Mouse (Mus musculus) hindbrain, embryonic 13.5 days (tissue): ENCODE measurements at regions not wholly inside any gene's neighbourhood (a gene's known extent, or its start where the extent isn't known, plus 50 kb on each side); places are given as distances from the start of the nearest gene placed in this dataset.

ENCODE experiments used
- ATAC-seq: fragments of 200-750 bp; cut with Nextera tagmentation; 2 replicates; pipeline ENCODE4 v1.8.0; 2017; ENCODE audit warnings: moderate TSS enrichment; ENCODE audit not compliant: low FRiP score
- H3K27ac ChIP-seq: fragments of 300-500 bp; sonication (generic); 2 replicates; pipeline ENCODE4 v1.5.1; 2015; ENCODE audit warnings: inconsistent platforms, mild to moderate bottlenecking, moderate library complexity
- H3K27me3 ChIP-seq: fragments of 300-500 bp; sonication (generic); 2 replicates; pipeline ENCODE4 v1.6.1; 2015; ENCODE audit warnings: mild to moderate bottlenecking, inconsistent platforms
- H3K36me3 ChIP-seq: fragments of 300-500 bp; sonication (generic); 2 replicates; pipeline ENCODE4 v1.6.1; 2015; ENCODE audit warnings: mild to moderate bottlenecking, inconsistent platforms
- H3K4me1 ChIP-seq: fragments of 300-500 bp; sonication (generic); replicated peaks from 2 replicates; pipeline ENCODE4 v1.6.1; 2015; ENCODE audit warnings: inconsistent platforms
- H3K4me2 ChIP-seq: fragments of 300-500 bp; sonication (generic); 2 replicates; pipeline ENCODE4 v1.6.1; 2015; ENCODE audit warnings: inconsistent platforms, mild to moderate bottlenecking, moderate library complexity
- H3K4me3 ChIP-seq: fragments of 300-500 bp; sonication (generic); 2 replicates; pipeline ENCODE4 v1.5.1; 2015; ENCODE audit warnings: mild to moderate bottlenecking, inconsistent platforms
- H3K9ac ChIP-seq: fragments of 300-500 bp; sonication (generic); 2 replicates; pipeline ENCODE4 v1.6.1; 2015; ENCODE audit warnings: mild to moderate bottlenecking, inconsistent platforms
- H3K9me3 ChIP-seq: fragments of 300-500 bp; sonication (generic); 2 replicates; pipeline ENCODE4 v1.6.1; 2016; ENCODE audit warnings: inconsistent platforms
- WGBS: fragments of 180-500 bp; shearing (Covaris S2); methylation state at CpG from one replicate; pipeline ENCODE4 v1.1.7; 2015; 5-methylcytosine and 5-hydroxymethylcytosine counted together

DNA sequence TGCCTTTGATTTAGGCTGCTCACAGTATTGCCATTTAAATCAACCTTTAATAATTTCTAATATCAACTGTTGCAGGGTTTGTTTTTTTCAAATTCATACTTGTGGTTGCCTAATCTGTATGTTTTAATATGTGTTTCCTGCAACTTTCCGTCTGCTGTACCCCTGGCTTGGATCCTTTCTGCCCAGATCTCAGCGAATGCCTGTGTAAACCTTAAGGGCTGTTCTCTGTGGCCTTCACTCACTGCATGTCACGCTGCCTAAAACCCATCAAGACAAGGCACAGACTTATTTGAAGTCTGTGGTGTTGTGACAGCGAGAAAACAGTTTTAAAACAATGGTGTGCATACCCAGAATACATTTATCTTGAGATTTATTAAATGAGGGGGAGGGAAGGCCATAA lies 346.8 kb upstream of the G2e3 start:
- no peak for ATAC-seq

DNA sequence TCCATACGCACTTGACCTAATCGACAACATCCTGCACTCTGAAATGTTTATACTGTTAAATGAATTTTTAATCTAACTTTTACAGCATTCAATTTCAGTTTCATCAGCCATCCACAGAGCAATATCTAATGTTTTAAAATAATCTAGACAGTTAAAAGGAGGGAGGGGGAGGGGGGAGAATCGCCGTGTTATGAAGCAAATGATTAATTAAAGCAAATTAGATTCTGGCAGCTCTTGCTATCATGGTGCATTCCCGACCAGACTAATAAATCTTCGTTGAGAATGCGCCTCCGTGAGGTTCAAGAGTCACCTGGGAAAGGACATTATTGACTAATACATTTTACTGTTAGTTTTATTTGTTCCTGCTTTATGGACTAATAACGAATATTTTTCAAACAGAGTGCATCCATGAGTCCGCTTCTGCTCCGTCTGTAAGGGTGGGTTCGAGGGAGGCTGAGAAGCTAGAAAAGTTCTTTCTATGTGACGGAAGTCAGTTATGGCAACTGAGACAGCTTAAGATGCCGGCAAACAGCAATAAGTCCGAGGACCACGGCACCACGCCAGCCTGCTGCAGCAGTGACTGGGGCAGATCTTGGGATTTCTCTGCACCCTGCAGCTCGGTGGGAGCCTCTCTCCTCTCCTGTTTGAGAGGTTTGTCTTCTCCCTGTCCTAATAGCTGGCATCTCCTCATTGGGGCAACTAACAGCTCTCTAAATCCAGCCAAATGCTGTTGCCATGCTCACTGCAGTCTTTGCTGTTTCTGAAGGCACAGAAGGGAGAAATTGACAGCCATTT lies 347.4 kb upstream of the G2e3 start:
- peak overlapping the region; percentile 31; the same call in 1 of the 2 replicates for H3K4me2 ChIP-seq
- WGBS = 46% methylated on average over 18 of the region's 18 CpGs
- peaks cover 45% of the 10 kb centered on the region for H3K27me3 ChIP-seq
- peak overlapping the region; percentile 86 for H3K27ac ChIP-seq
- no peak overlapping the region for H3K4me3 ChIP-seq
- no peaks in the 10 kb centered on the region for H3K9me3 ChIP-seq
- H3K4me1 ChIP-seq = peaks cover 42% of the 10 kb centered on the region
- no peak overlapping the region for H3K9ac ChIP-seq
- 0 out of 2 replicates have a peak, but pooled peaks have one; percentile 2 for ATAC-seq
- H3K36me3 ChIP-seq = no peaks in the 10 kb centered on the region

More for the DNA sequence above, 346.8 kb upstream of the G2e3 start:
- Histone ChIP-seq H3K4me2 (peak overlapping the region; percentile 37), H3K27ac (peak overlapping the region; percentile 86), H3K4me3 (no peak overlapping the region), H3K9ac (0 out of 2 replicates have a peak overlapping the region, but pooled peaks have one; percentile 46), H3K4me1 (peaks cover 42% of the 10 kb centered on the region), H3K36me3 (no peaks in the 10 kb centered on the region), H3K9me3 (no peaks in the 10 kb centered on the region), H3K27me3 (peaks cover 48% of the 10 kb centered on the region)
- 54% methylated on average over 4 of the region's 4 CpGs for WGBS

- Histone ChIP-seq H3K27ac (peak overlapping the region; percentile 52; the same call in 1 of the 2 replicates), H3K9me3 (no peaks in the 10 kb centered on the region), H3K4me2 (0 out of 2 replicates have a peak overlapping the region, but pooled peaks have one; percentile 15), H3K27me3 (peaks cover 36% of the 10 kb centered on the region), H3K4me3 (no peak overlapping the region), H3K4me1 (peaks cover 42% of the 10 kb centered on the region), H3K9ac (no peak overlapping the region), H3K36me3 (no peaks in the 10 kb centered on the region)
- ATAC-seq = peak; percentile 90
- 30% methylated on average over 20 of the region's 20 CpGs for WGBS
These were observed 348.3 kb upstream of the G2e3 start for GRCm38 (mm10) chr12:50999295-51000237.

DNA sequence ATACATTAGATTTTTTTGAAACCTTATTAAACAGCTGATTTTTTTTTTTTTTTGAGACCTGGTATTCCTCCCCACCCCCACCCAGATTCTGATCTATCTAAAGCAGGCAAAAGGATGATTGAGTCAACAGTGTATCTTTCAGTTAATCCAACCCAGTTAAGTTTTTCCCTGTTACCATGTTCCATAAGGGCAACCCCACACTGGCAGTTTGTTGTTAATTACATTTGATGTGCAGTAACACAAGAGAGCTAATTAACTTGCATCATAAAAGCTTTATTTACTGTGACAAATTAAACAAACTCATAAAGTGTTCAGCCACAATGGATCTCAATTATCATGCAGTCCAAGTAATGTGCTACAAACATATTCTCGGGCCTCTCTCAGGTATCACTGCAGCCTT lies 346.8 kb upstream of the Prkd1 start:
- Histone ChIP-seq H3K4me1 (peaks cover 21% of the 10 kb centered on the region), H3K9ac (no peak overlapping the region), H3K4me3 (no peak overlapping the region), H3K27ac (no peak overlapping the region), H3K4me2 (no peak overlapping the region), H3K27me3 (peaks cover 36% of the 10 kb centered on the region), H3K36me3 (no peaks in the 10 kb centered on the region), H3K9me3 (no peaks in the 10 kb centered on the region)
- 63% methylated on average over 1 of the region's 1 CpGs for WGBS
- no peak for ATAC-seq

- Histone ChIP-seq H3K4me2 (no peak overlapping the region), H3K9ac (no peak overlapping the region), H3K36me3 (no peaks in the 10 kb centered on the region), H3K4me3 (no peak overlapping the region), H3K4me1 (0 out of 2 replicates have a peak, but pooled peaks cover 4% of the 10 kb centered on the region), H3K27me3 (peaks cover 22% of the 10 kb centered on the region; the same call in 1 of the 2 replicates), H3K27ac (no peak overlapping the region), H3K9me3 (no peaks in the 10 kb centered on the region)
- no peak for ATAC-seq
- 42% methylated on average over 12 of the region's 12 CpGs for WGBS
These were observed 340.8 kb upstream of the Prkd1 start for GRCm38 (mm10) chr12:50989561-50990325.

GRCm38 (mm10) chr12:50981318-50981717 lies 332.4 kb upstream of the Prkd1 start:
- no peak overlapping the region for H3K27ac ChIP-seq
- no peak overlapping the region for H3K9ac ChIP-seq
- H3K4me3 ChIP-seq = no peak overlapping the region
- 87% methylated on average over 5 of the region's 5 CpGs for WGBS
- H3K27me3 ChIP-seq = peaks cover 6% of the 10 kb centered on the region; the same call in 1 of the 2 replicates
- no peaks in the 10 kb centered on the region for H3K4me1 ChIP-seq
- H3K36me3 ChIP-seq = no peaks in the 10 kb centered on the region
- H3K9me3 ChIP-seq = no peaks in the 10 kb centered on the region
- no peak for ATAC-seq
- no peak overlapping the region for H3K4me2 ChIP-seq

GRCm38 (mm10) chr12:50980800-50981199 lies 331.9 kb upstream of the Prkd1 start:
- 75% methylated on average over 4 of the region's 4 CpGs for WGBS

GRCm38 (mm10) chr12:50970759-50971122 lies 321.8 kb upstream of the Prkd1 start:
- WGBS = 70% methylated on average over 1 of the region's 1 CpGs
- Histone ChIP-seq H3K4me3 (no peak overlapping the region), H3K4me1 (no peaks in the 10 kb centered on the region), H3K4me2 (no peak overlapping the region), H3K9ac (no peak overlapping the region), H3K36me3 (no peaks in the 10 kb centered on the region), H3K9me3 (0 out of 2 replicates have a peak, but pooled peaks cover 3% of the 10 kb centered on the region), H3K27me3 (0 out of 2 replicates have a peak, but pooled peaks cover 7% of the 10 kb centered on the region), H3K27ac (no peak overlapping the region)
- no peak; the same call in 1 of the 2 replicates for ATAC-seq

More at GRCm38 (mm10) chr12:50980800-50981199, 331.9 kb upstream of the Prkd1 start:
- ATAC-seq = no peak
- H3K4me1 ChIP-seq = no peaks in the 10 kb centered on the region
- no peak overlapping the region for H3K4me2 ChIP-seq
- H3K27me3 ChIP-seq = peaks cover 6% of the 10 kb centered on the region; the same call in 1 of the 2 replicates
- H3K9ac ChIP-seq = no peak overlapping the region
- no peaks in the 10 kb centered on the region for H3K36me3 ChIP-seq
- no peaks in the 10 kb centered on the region for H3K9me3 ChIP-seq
- H3K27ac ChIP-seq = no peak overlapping the region
- H3K4me3 ChIP-seq = no peak overlapping the region

DNA sequence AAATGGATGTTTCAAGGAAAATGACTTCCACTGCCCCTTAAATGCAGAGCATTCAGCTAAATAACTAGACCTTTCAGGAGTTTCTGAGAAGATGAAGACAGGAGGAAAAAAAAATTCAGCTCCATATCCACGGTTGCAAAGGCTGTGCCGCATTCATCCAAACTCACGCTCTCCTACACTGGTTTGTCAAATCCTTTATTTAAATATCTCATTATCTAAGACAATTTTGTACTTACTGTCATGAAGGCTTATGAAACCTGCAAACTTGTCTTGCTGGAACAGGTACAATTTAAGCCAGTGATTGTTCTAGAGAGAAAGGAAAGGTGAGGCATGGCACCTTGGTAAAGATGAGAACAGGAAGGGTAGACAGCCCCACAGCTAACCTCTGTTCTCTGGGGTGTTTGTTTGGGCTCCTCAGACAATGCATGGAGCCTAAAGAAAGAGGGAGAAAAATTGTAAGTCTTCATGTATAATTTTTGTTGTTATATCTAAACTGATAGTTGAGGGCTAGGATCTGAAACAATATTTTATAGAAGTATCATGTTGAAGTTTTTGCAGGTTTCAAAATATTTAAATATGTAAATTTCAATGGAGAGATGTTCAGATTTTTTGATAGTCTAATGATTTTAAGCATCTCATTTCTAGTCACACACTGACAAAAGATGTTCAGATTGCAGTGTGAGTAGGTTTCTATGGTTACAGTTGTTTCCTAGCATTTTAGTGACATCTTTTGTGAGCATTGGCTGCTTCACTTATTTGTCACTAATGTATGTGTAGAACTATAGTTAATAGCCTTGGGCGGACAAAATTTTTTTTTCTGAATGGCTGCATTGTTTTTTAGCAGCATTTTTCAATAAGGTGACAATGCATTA lies 321.2 kb upstream of the Prkd1 start:
- Histone ChIP-seq H3K27me3 (0 out of 2 replicates have a peak, but pooled peaks cover 7% of the 10 kb centered on the region), H3K4me3 (no peak overlapping the region), H3K36me3 (no peaks in the 10 kb centered on the region), H3K4me2 (no peak overlapping the region), H3K9ac (no peak overlapping the region), H3K9me3 (0 out of 2 replicates have a peak, but pooled peaks cover 3% of the 10 kb centered on the region), H3K27ac (no peak overlapping the region), H3K4me1 (no peaks in the 10 kb centered on the region)
- ATAC-seq = peak; percentile 39; the same call in 1 of the 2 replicates
- WGBS = 45% methylated on average over 4 of the region's 4 CpGs

DNA sequence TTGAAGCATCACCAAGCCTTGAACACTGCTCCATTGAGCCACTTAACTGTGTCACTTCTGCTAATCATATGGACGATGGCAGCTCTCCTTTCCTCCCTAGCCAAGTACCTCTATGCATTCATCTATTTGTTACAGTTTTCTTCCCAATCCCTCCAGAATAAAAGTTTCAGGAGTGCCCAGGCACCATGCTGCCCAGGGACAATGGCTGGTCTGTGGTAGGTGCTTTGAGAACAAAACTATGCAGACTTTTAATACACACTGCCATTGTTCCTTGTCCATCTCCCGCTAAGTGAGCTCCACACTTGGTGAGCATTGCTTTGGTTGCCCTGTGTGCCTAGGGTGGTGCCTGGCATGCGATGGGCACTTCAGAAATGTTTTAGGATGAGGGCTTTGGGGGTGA lies 320.5 kb upstream of the Prkd1 start:
- 0 out of 2 replicates have a peak, but pooled peaks cover 7% of the 10 kb centered on the region for H3K27me3 ChIP-seq
- H3K36me3 ChIP-seq = no peaks in the 10 kb centered on the region
- no peak overlapping the region for H3K4me3 ChIP-seq
- no peak overlapping the region for H3K27ac ChIP-seq
- no peak overlapping the region for H3K4me2 ChIP-seq
- 0 out of 2 replicates have a peak, but pooled peaks cover 3% of the 10 kb centered on the region for H3K9me3 ChIP-seq
- no peak overlapping the region for H3K9ac ChIP-seq
- WGBS = 27% methylated on average over 3 of the region's 3 CpGs
- no peak for ATAC-seq
- H3K4me1 ChIP-seq = no peaks in the 10 kb centered on the region
